Mouse (Mus musculus) adrenal gland, adult 18-20 months (tissue): ENCODE data around the gene Rd3. TPM values are rescaled to one million over a fixed set of nuclear protein-coding genes. Genes with fewer than 3 reads are reported as not detected.
A peak's percentile ranks its signal among the peaks of the same experiment; 100 is the strongest.

Experiments used
- DNase-seq, 2 experiments: peaks; one replicate each; pipeline ENCODE4 v3.0.0; 2021 to 2022; ENCODE audit warnings: low spot score in 2 of 2
- long read RNA-seq, 2 experiments: library from polyadenylated mRNA; stranded (forward); transcript quantifications; one replicate each; pipeline ENCODE4 v2.0.0; 2021
- total RNA-seq, 2 experiments: library from RNA; stranded (reverse); gene quantifications; 1 replicate in 1 of 2; 2 replicates in 1 of 2; pipeline ENCODE4 v1.2.3; 2021

Rd3 gene
- total RNA-seq, result under 1 TPM in 1 of 2 experiments, not detected in 1; 0.17 TPM
- long read RNA-seq, experiment 1, result 0 reads
- long read RNA-seq, experiment 2, result 0 reads

GRCm38 (mm10) chr1:191977187-191977586 is at the start of gene Rd3:
Gene Rd3, plus strand, starts transcription at chr1:191977370.
- DNase-seq, result no peak

GRCm38 (mm10) chr1:191928345-191928744 is 48.8 kb upstream of the Rd3 start:
- DNase-seq, result peak in 1 of 2 experiments; percentile 6

- no peak for DNase-seq
Measured at GRCm38 (mm10) chr1:191929065-191929464, 48.1 kb upstream of the Rd3 start.

GRCm38 (mm10) chr1:191929897-191930524 is 47.2 kb upstream of the Rd3 start:
- no peak for DNase-seq

- no peak for DNase-seq
Measured at GRCm38 (mm10) chr1:191930525-191931105, 46.6 kb upstream of the Rd3 start.

GRCm38 (mm10) chr1:191932286-191932985 is 44.7 kb upstream of the Rd3 start:
- no peak for DNase-seq

GRCm38 (mm10) chr1:191932986-191933632 is 44.1 kb upstream of the Rd3 start:
- DNase-seq, result no peak

GRCm38 (mm10) chr1:191943638-191944037 is 33.5 kb upstream of the Rd3 start:
- DNase-seq, result no peak

- no peak for DNase-seq
Measured at GRCm38 (mm10) chr1:191945341-191945740, 31.8 kb upstream of the Rd3 start.

GRCm38 (mm10) chr1:191945756-191946155 is 31.4 kb upstream of the Rd3 start:
- no peak for DNase-seq

GRCm38 (mm10) chr1:191946261-191946660 is 30.9 kb upstream of the Rd3 start:
- DNase-seq, result no peak

GRCm38 (mm10) chr1:191946835-191947234 is 30.3 kb upstream of the Rd3 start:
- DNase-seq, result no peak

GRCm38 (mm10) chr1:191947796-191948195 is 29.4 kb upstream of the Rd3 start:
- DNase-seq, result no peak

GRCm38 (mm10) chr1:191948600-191948999 is 28.6 kb upstream of the Rd3 start:
- DNase-seq, result no peak

GRCm38 (mm10) chr1:191950611-191951010 is 26.6 kb upstream of the Rd3 start:
- DNase-seq, result no peak

- no peak for DNase-seq
Measured at GRCm38 (mm10) chr1:191952733-191953335, 24.3 kb upstream of the Rd3 start.

- DNase-seq, result no peak
Measured at GRCm38 (mm10) chr1:191955101-191955500, 22.1 kb upstream of the Rd3 start.

GRCm38 (mm10) chr1:191956261-191956660 is 20.9 kb upstream of the Rd3 start:
- DNase-seq, result no peak

- DNase-seq, result no peak
Measured at GRCm38 (mm10) chr1:191956871-191957270, 20.3 kb upstream of the Rd3 start.

- no peak for DNase-seq
Measured at GRCm38 (mm10) chr1:191957321-191957720, 19.8 kb upstream of the Rd3 start.

- DNase-seq, result no peak
Measured at GRCm38 (mm10) chr1:191960946-191961345, 16.2 kb upstream of the Rd3 start.
